Mouse (Mus musculus): ENCODE measurements at regions not wholly inside any gene's neighbourhood (a gene's known extent, or its start where the extent isn't known, plus 50 kb on each side); places are given as distances from the start of the nearest gene placed in this dataset.

DNA sequence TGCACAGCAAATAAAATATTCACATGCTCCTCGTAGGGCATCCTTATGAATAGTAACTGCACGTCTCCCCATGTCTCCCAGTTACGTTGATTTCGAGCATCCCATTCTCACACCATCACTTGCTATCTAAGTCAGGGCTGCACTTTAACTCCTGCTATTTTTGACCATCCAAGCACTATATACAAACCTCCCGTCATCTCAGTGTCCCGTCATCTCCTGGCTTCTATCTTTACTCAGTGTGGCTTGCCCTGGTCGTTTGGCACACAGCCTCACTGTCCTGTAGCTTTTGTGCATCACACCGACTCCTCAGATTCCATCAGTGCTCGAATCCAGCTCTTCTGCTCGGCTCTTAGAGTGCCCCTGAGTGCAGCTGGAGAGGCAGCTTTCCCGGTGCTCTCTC, 74.4 kb downstream of the Ccdc54 start:
- H3K4me3 ChIP-seq (replicated peaks; ENCODE audit: low read length): no peak overlapping the region
- H3K4me1 ChIP-seq (replicated peaks; ENCODE audit: low read depth, low read length): peaks cover 30% of the 10 kb centered on the region
- H3K9me3 ChIP-seq (ENCODE audit: low read length): no peaks in the 10 kb centered on the region
- H3K27me3 ChIP-seq (ENCODE audit: insufficient read depth, low read length): 0 out of 2 replicates have a peak, but pooled peaks cover 7% of the 10 kb centered on the region
- TF ChIP-seq CTCF (conservative IDR thresholded peaks at IDR 0.05; ENCODE audit: low read length): no peak
- no peak for TF ChIP-seq POU5F1 (IDR thresholded peaks at IDR 0.05; ENCODE audit: borderline replicate concordance, low read length)
- no peak for TF ChIP-seq NANOG (IDR thresholded peaks at IDR 0.05; ENCODE audit: borderline replicate concordance, low read length)
- H3K36me3 ChIP-seq (ENCODE audit: insufficient read depth, low read length): no peaks in the 10 kb centered on the region

DNA sequence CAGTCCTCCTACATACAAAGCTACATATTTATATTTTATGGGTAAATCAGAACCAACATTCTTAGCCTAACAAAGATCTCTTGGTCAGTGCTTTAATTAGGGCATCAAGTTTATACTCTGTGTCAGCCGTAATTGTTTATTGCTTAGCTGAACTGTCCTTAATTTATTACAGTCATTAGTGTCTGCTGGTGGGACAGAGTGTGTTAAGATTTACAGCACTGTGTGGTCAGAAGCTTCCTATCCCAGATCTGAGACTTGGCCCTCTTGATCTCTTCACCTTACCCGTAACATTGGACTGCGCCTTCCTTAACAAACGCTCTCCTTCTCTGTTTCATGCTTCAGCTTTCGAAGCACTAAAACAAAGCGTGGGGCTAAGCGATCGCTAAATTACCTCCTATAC, 75.9 kb downstream of the Ccdc54 start:
- Histone ChIP-seq H3K4me1 (replicated peaks; ENCODE audit: low read depth, low read length) (peaks cover 30% of the 10 kb centered on the region), H3K9me3 (ENCODE audit: low read length) (no peaks in the 10 kb centered on the region), H3K4me3 (replicated peaks; ENCODE audit: low read length) (no peak overlapping the region), H3K27me3 (ENCODE audit: insufficient read depth, low read length) (0 out of 2 replicates have a peak, but pooled peaks cover 6% of the 10 kb centered on the region), H3K36me3 (ENCODE audit: insufficient read depth, low read length) (no peaks in the 10 kb centered on the region)
- TF ChIP-seq POU5F1 (IDR thresholded peaks at IDR 0.05; ENCODE audit: borderline replicate concordance, low read length) (no peak), NANOG (IDR thresholded peaks at IDR 0.05; ENCODE audit: borderline replicate concordance, low read length) (no peak), CTCF (conservative IDR thresholded peaks at IDR 0.05; ENCODE audit: low read length) (no peak)

- Histone ChIP-seq H3K4me3 (replicated peaks; ENCODE audit: low read length) (no peak overlapping the region), H3K9me3 (ENCODE audit: low read length) (0 out of 2 replicates have a peak, but pooled peaks cover 3% of the 10 kb centered on the region), H3K4me1 (replicated peaks; ENCODE audit: low read depth, low read length) (peaks cover 23% of the 10 kb centered on the region), H3K36me3 (ENCODE audit: insufficient read depth, low read length) (no peaks in the 10 kb centered on the region), H3K27me3 (ENCODE audit: insufficient read depth, low read length) (no peaks in the 10 kb centered on the region)
- TF ChIP-seq CTCF (conservative IDR thresholded peaks at IDR 0.05; ENCODE audit: low read length) (no peak), POU5F1 (IDR thresholded peaks at IDR 0.05; ENCODE audit: borderline replicate concordance, low read length) (no peak), NANOG (IDR thresholded peaks at IDR 0.05; ENCODE audit: borderline replicate concordance, low read length) (no peak)
Measured at GRCm38 (mm10) chr16:50512080-50512479, 78.9 kb downstream of the Ccdc54 start.

GRCm38 (mm10) chr16:50509529-50509895, 77.3 kb upstream of the Bbx start:
- 0 out of 2 replicates have a peak, but pooled peaks cover 3% of the 10 kb centered on the region for H3K9me3 ChIP-seq (ENCODE audit: low read length)
- H3K36me3 ChIP-seq (ENCODE audit: insufficient read depth, low read length): no peaks in the 10 kb centered on the region
- H3K4me1 ChIP-seq (replicated peaks; ENCODE audit: low read depth, low read length): peaks cover 14% of the 10 kb centered on the region
- H3K27me3 ChIP-seq (ENCODE audit: insufficient read depth, low read length): no peaks in the 10 kb centered on the region
- H3K4me3 ChIP-seq (replicated peaks; ENCODE audit: low read length): no peak overlapping the region
- TF ChIP-seq NANOG (IDR thresholded peaks at IDR 0.05; ENCODE audit: borderline replicate concordance, low read length) (no peak), POU5F1 (IDR thresholded peaks at IDR 0.05; ENCODE audit: borderline replicate concordance, low read length) (no peak), CTCF (conservative IDR thresholded peaks at IDR 0.05; ENCODE audit: low read length) (no peak)

- no peak for TF ChIP-seq CTCF (conservative IDR thresholded peaks at IDR 0.05; ENCODE audit: low read length)
- no peak for TF ChIP-seq POU5F1 (IDR thresholded peaks at IDR 0.05; ENCODE audit: borderline replicate concordance, low read length)
- TF ChIP-seq NANOG (IDR thresholded peaks at IDR 0.05; ENCODE audit: borderline replicate concordance, low read length): no peak
Measured at GRCm38 (mm10) chr16:50508673-50509528, 76.7 kb upstream of the Bbx start.

GRCm38 (mm10) chr16:50504619-50505018, 72.4 kb upstream of the Bbx start:
- H3K4me3 ChIP-seq (replicated peaks; ENCODE audit: low read length): no peak overlapping the region
- peaks cover 17% of the 10 kb centered on the region for H3K4me1 ChIP-seq (replicated peaks; ENCODE audit: low read depth, low read length)
- H3K27me3 ChIP-seq (ENCODE audit: insufficient read depth, low read length): no peaks in the 10 kb centered on the region

More at GRCm38 (mm10) chr16:50508673-50509528, 76.7 kb upstream of the Bbx start:
- H3K36me3 ChIP-seq (ENCODE audit: insufficient read depth, low read length): no peaks in the 10 kb centered on the region
- H3K27me3 ChIP-seq (ENCODE audit: insufficient read depth, low read length): no peaks in the 10 kb centered on the region
- H3K9me3 ChIP-seq (ENCODE audit: low read length): 0 out of 2 replicates have a peak, but pooled peaks cover 3% of the 10 kb centered on the region
- H3K4me1 ChIP-seq (replicated peaks; ENCODE audit: low read depth, low read length): peaks cover 14% of the 10 kb centered on the region
- no peak overlapping the region for H3K4me3 ChIP-seq (replicated peaks; ENCODE audit: low read length)

GRCm38 (mm10) chr16:50498909-50499308, 66.7 kb upstream of the Bbx start:
- TF ChIP-seq NANOG (IDR thresholded peaks at IDR 0.05; ENCODE audit: borderline replicate concordance, low read length): no peak
- TF ChIP-seq POU5F1 (IDR thresholded peaks at IDR 0.05; ENCODE audit: borderline replicate concordance, low read length): no peak
- TF ChIP-seq CTCF (conservative IDR thresholded peaks at IDR 0.05; ENCODE audit: low read length): no peak
- Histone ChIP-seq H3K4me1 (replicated peaks; ENCODE audit: low read depth, low read length) (peaks cover 5% of the 10 kb centered on the region; the same call in 1 of the 2 replicates), H3K9me3 (ENCODE audit: low read length) (no peaks in the 10 kb centered on the region), H3K36me3 (ENCODE audit: insufficient read depth, low read length) (no peaks in the 10 kb centered on the region), H3K27me3 (ENCODE audit: insufficient read depth, low read length) (no peaks in the 10 kb centered on the region), H3K4me3 (replicated peaks; ENCODE audit: low read length) (no peak overlapping the region)

More at GRCm38 (mm10) chr16:50504619-50505018, 72.4 kb upstream of the Bbx start:
- TF ChIP-seq NANOG (IDR thresholded peaks at IDR 0.05; ENCODE audit: borderline replicate concordance, low read length) (no peak), CTCF (conservative IDR thresholded peaks at IDR 0.05; ENCODE audit: low read length) (no peak), POU5F1 (IDR thresholded peaks at IDR 0.05; ENCODE audit: borderline replicate concordance, low read length) (no peak)
- no peaks in the 10 kb centered on the region for H3K36me3 ChIP-seq (ENCODE audit: insufficient read depth, low read length)
- H3K9me3 ChIP-seq (ENCODE audit: low read length): 0 out of 2 replicates have a peak, but pooled peaks cover 3% of the 10 kb centered on the region

DNA sequence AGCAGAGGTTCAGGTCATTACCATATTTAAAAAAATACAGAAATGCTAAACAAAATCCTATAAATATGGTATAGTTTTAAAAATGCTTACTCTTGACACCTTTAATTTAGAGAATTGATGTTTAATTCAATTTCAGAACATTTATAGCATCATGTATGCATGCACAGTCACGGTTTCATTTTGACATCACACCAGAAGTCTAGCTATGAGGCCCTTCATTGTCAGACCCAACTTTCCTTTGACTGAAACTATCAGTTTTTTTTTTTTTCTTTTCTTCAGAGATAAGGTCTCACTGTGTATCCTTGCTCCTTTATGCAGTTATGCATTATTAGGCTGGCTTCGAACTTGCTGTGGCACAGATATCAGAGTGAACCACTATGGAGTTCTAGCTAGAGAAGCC, 61.5 kb upstream of the Bbx start:
- no peak overlapping the region for H3K4me3 ChIP-seq (replicated peaks; ENCODE audit: low read length)
- H3K4me1 ChIP-seq (replicated peaks; ENCODE audit: low read depth, low read length): no peaks in the 10 kb centered on the region
- no peaks in the 10 kb centered on the region for H3K27me3 ChIP-seq (ENCODE audit: insufficient read depth, low read length)
- H3K9me3 ChIP-seq (ENCODE audit: low read length): no peaks in the 10 kb centered on the region
- no peak for TF ChIP-seq NANOG (IDR thresholded peaks at IDR 0.05; ENCODE audit: borderline replicate concordance, low read length)
- no peaks in the 10 kb centered on the region for H3K36me3 ChIP-seq (ENCODE audit: insufficient read depth, low read length)
